Mouse (Mus musculus) kidney, postnatal 0 days (tissue): ENCODE measurements around the gene Gm6614. TPM values are rescaled to one million over a fixed set of nuclear protein-coding genes. Genes with fewer than 3 reads are reported as not detected.
A peak's percentile ranks its signal among the peaks of the same experiment; 100 is the strongest.
"Not testable (repeated sequence)": the region's sequence is repeated elsewhere in the genome, so short reads cannot be mapped to it uniquely, and the experiment has no call there.

Experiments
- ATAC-seq: fragments of 200-750 bp; cut with Nextera tagmentation; replicated peaks from 2 replicates; pipeline ENCODE4 v1.8.0; 2017; ENCODE audit warnings: low read depth, moderate number of reproducible peaks, moderate TSS enrichment, moderate library complexity; ENCODE audit not compliant: low FRiP score
- DNase-seq: peaks from one replicate; pipeline ENCODE4 v3.0.0-alpha.2; 2016; ENCODE audit warnings: low spot score
- H3K27ac ChIP-seq: fragments of 300-500 bp; sonication (generic); 2 replicates; pipeline ENCODE4 v1.5.1; 2014; ENCODE audit warnings: mild to moderate bottlenecking
- H3K27me3 ChIP-seq: fragments of 300-500 bp; sonication (generic); 2 replicates; pipeline ENCODE4 v1.6.1; 2014; ENCODE audit warnings: low read length, mixed read lengths; ENCODE audit not compliant: insufficient read depth
- H3K36me3 ChIP-seq: fragments of 300-500 bp; sonication (generic); 2 replicates; pipeline ENCODE4 v1.6.1; 2014; ENCODE audit warnings: low read length, mixed read lengths; ENCODE audit not compliant: insufficient read depth
- H3K4me1 ChIP-seq: fragments of 300-500 bp; sonication (generic); replicated peaks from 2 replicates; pipeline ENCODE4 v1.6.1; 2014; ENCODE audit warnings: antibody characterized with exemption, low read length, mixed read lengths; ENCODE audit not compliant: insufficient read depth
- H3K4me2 ChIP-seq: fragments of 300-500 bp; sonication (generic); 2 replicates; pipeline ENCODE4 v1.6.1; 2014; ENCODE audit warnings: mild to moderate bottlenecking, low read length, moderate library complexity, mixed read lengths
- H3K4me3 ChIP-seq: fragments of 300-500 bp; sonication (generic); replicated peaks from 2 replicates; pipeline ENCODE4 v1.5.1; 2014; ENCODE audit warnings: low read depth, low read length
- H3K9ac ChIP-seq: fragments of 300-500 bp; sonication (generic); 2 replicates; pipeline ENCODE4 v1.6.1; 2014; ENCODE audit warnings: low read depth, low read length
- H3K9me3 ChIP-seq: fragments of 300-500 bp; sonication (generic); replicated peaks from 2 replicates; pipeline ENCODE4 v1.6.1; 2016; ENCODE audit warnings: low read length, inconsistent platforms, mixed read lengths
- CTCF ChIP-seq: IDR thresholded peaks from 2 replicates; pipeline ENCODE4 v1.5.1; 2016; ENCODE audit warnings: antibody characterized with exemption, low read depth, mild to moderate bottlenecking, moderate library complexity
- WGBS: fragments of 180-500 bp; shearing (Covaris S2); extraction: QIAGEN DNeasy Blood & Tissue Kit; methylation state at CpG from one replicate; pipeline ENCODE4 v1.1.7; 2014; 5-methylcytosine and 5-hydroxymethylcytosine counted together
- polyA plus RNA-seq: library from polyadenylated mRNA; unstranded; fragments of >200 nt; fragmentation: Nextera tagmentation; extraction: Ambion mirVana; gene quantifications from 2 replicates; pipeline ENCODE4 v1.2.1, GENCODE M21; 2015

Gm6614 gene
- not detected in 2 replicates for polyA plus RNA-seq

GRCm38 (mm10) chr6:142011364-142011955 is at the start of gene Gm6614:
Gm6614 (minus strand) TSS chr6:142011414.
- no peak within 1 kb of the TSS for H3K4me2 ChIP-seq
- no peak for ATAC-seq

GRCm38 (mm10) chr6:142058281-142058680 is 47.1 kb upstream of the Gm6614 start:
- DNase-seq, H3K27ac ChIP-seq, ATAC-seq, H3K36me3 ChIP-seq, H3K4me2 ChIP-seq, H3K4me1 ChIP-seq, H3K4me3 ChIP-seq, H3K9me3 ChIP-seq, H3K9ac ChIP-seq, H3K27me3 ChIP-seq: not testable (repeated sequence)
- WGBS = 82% methylated on average over 3 of the region's 3 CpGs

More at GRCm38 (mm10) chr6:142011364-142011955, at the start of gene Gm6614:
- Histone ChIP-seq H3K36me3 (no peaks in the 10 kb centered on the region), H3K9me3 (no peaks in the 10 kb centered on the region), H3K9ac (no peak within 1 kb of the TSS), H3K27me3 (no peaks in the 10 kb centered on the region), H3K27ac (no peak within 1 kb of the TSS), H3K4me1 (no peaks in the 10 kb centered on the region), H3K4me3 (no peak within 1 kb of the TSS)
- no peak for TF ChIP-seq CTCF
- 65% methylated on average over 4 of the region's 4 CpGs for WGBS
- no peak for DNase-seq

GRCm38 (mm10) chr6:142047689-142048088 is 36.5 kb upstream of the Gm6614 start:
- TF ChIP-seq CTCF = no peak

GRCm38 (mm10) chr6:142045746-142046145 is 34.5 kb upstream of the Gm6614 start:
- Histone ChIP-seq H3K9ac (no peak overlapping the region), H3K27ac (no peak overlapping the region), H3K27me3 (no peaks in the 10 kb centered on the region), H3K9me3 (no peaks in the 10 kb centered on the region), H3K4me2 (no peak overlapping the region), H3K36me3 (no peaks in the 10 kb centered on the region), H3K4me3 (no peak overlapping the region), H3K4me1 (no peaks in the 10 kb centered on the region)
- no peak for ATAC-seq
- 89% methylated on average over 2 of the region's 2 CpGs for WGBS
- TF ChIP-seq CTCF = no peak
- DNase-seq = no peak

More at GRCm38 (mm10) chr6:142047689-142048088, 36.5 kb upstream of the Gm6614 start:
- no peaks in the 10 kb centered on the region for H3K27me3 ChIP-seq
- DNase-seq (no peak), ATAC-seq (no peak)
- H3K4me1 ChIP-seq = no peaks in the 10 kb centered on the region
- no peak overlapping the region for H3K27ac ChIP-seq
- H3K9me3 ChIP-seq = no peaks in the 10 kb centered on the region
- H3K4me3 ChIP-seq = no peak overlapping the region
- WGBS = 89% methylated on average over 1 of the region's 1 CpGs
- no peak overlapping the region for H3K4me2 ChIP-seq
- no peaks in the 10 kb centered on the region for H3K36me3 ChIP-seq
- no peak overlapping the region for H3K9ac ChIP-seq

- Histone ChIP-seq H3K27ac (no peak overlapping the region), H3K4me3 (no peak overlapping the region), H3K9ac (no peak overlapping the region), H3K9me3 (no peaks in the 10 kb centered on the region), H3K4me1 (no peaks in the 10 kb centered on the region), H3K36me3 (no peaks in the 10 kb centered on the region), H3K4me2 (no peak overlapping the region), H3K27me3 (no peaks in the 10 kb centered on the region)
- peak; percentile 27; the same call in 1 of the 2 replicates for ATAC-seq
- no peak for DNase-seq
- WGBS = 83% methylated on average over 3 of the region's 3 CpGs
- TF ChIP-seq CTCF = no peak
Measured at GRCm38 (mm10) chr6:142041896-142042295, 30.7 kb upstream of the Gm6614 start.

- Histone ChIP-seq H3K4me3 (no peak overlapping the region), H3K36me3 (no peaks in the 10 kb centered on the region), H3K27me3 (no peaks in the 10 kb centered on the region), H3K9me3 (no peaks in the 10 kb centered on the region), H3K4me1 (no peaks in the 10 kb centered on the region), H3K4me2 (no peak overlapping the region), H3K9ac (no peak overlapping the region), H3K27ac (no peak overlapping the region)
- WGBS = 40% methylated on average over 16 of the region's 16 CpGs
- DNase-seq = peak; percentile 93
- ATAC-seq = peak; percentile 81
- TF ChIP-seq CTCF = peak; percentile 92
Measured at GRCm38 (mm10) chr6:142040306-142041175, 29.3 kb upstream of the Gm6614 start.
